Mouse (Mus musculus): ENCODE measurements around the gene Abhd4.

GRCm38 (mm10) chr14:54232811-54233558 is 21.0 kb upstream of the Abhd4 start:
- TF ChIP-seq CTCF (IDR thresholded peaks at IDR 0.05) (no peak), EP300 (IDR thresholded peaks at IDR 0.05) (peak; percentile 62)
